Mouse (Mus musculus): Measurements from ENCODE around the gene Cct8. TPM values are rescaled to one million over a fixed set of nuclear protein-coding genes. Genes with fewer than 3 reads are reported as not detected.

Gene Cct8
- total and polyA plus RNA-seq, 3 experiments: 393 to 1,102 (median 812) TPM

DNA sequence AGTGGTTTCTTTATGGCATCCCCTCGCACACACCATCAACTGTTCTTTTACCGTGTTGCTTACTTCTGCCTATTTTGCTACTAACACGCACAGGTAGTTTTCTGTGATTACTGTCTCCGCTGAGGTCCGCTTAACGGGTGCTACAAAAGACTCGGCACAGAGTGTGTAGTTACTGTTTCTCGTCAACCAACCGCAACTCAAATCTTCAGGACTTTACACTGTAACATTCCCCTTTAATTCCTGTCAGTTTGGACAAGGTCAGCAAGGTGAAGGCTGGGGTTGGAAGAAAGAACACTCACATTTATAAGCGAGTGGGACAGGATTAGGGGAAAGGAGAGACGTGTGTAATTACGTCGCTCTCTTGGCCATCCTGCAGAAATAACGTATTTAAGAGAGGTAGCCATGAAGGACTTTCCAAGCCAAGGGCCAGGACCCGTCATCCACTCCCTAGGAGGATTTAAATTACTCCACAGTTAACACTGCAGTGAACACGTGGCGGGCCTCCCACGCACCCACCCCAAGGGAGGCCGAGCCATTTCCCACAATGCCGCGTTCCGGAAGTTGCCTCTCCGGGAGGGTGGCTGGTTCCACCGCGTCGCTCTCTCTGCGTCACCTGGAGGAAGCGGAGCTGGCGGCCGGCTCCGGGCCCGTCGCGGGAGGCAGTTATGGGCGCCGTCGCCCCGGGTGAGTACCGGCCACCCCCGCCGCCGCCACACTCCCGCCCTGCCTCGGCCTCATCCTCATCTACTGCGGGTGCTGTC is 41.1 kb downstream of the Cct8 start, which contains the start of gene Usp16 (continued):
- TF ChIP-seq ELF1 (IDR thresholded peaks at IDR 0.05; ENCODE audit: low read depth, low read length): peak; percentile 88
- TF ChIP-seq KAT2A (conservative IDR thresholded peaks at IDR 0.05; ENCODE audit: low read depth, low read length): peak; percentile 75
- no peak for TF ChIP-seq CHD2 (IDR thresholded peaks at IDR 0.05; ENCODE audit: low read length)
- peak; percentile 98 for TF ChIP-seq MAX (IDR thresholded peaks at IDR 0.05; ENCODE audit: low read length)

DNA sequence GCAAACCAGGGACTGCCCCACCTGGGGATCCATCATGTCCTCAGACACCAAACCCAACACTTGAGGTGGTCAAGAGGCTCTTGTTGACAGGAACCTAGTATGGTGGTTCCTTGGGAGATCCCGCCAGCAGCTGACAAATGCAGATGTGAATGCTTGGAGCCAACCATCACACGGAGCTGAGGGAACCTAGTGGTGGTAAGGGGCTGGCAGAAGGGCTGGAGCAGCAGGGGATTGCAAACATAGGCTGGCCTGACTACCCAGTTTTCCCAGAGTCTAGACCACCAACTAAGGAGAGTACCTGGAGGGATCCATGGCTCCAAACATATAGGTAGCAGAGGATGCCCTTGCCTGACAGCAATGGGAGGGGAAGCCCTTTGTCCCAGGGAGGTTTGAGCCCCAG is 42.4 kb downstream of the Cct8 start:
- H3K27me3 ChIP-seq (ENCODE audit: control insufficient read depth in 1 of 2, insufficient read depth in 2 of 2, low read length in 2 of 2): peaks cover 0 to 5% of the 10 kb centered on the region in 2 experiments; a peak in 2 of 4 replicates
- no peak overlapping the region for H3K27ac ChIP-seq (ENCODE audit: control insufficient read depth, low read depth, low read length)
- H3K4me1 ChIP-seq (ENCODE audit: control insufficient read depth in 1 of 2, insufficient read depth in 2 of 2, low read length in 2 of 2): peaks cover 0 to 23% of the 10 kb centered on the region in 2 experiments; a peak in 3 of 4 replicates
- H3K9ac ChIP-seq (ENCODE audit: control insufficient read depth, low read depth, low read length, poor library complexity, severe bottlenecking): no peak overlapping the region
- TF ChIP-seq ETS1 (IDR thresholded peaks at IDR 0.05; ENCODE audit: low read depth, low read length): no peak
- TF ChIP-seq SIN3A (IDR thresholded peaks at IDR 0.05; ENCODE audit: low read length): no peak
- no peak for TF ChIP-seq NRF1 (IDR thresholded peaks at IDR 0.05; ENCODE audit: insufficient read depth, low read depth, low read length, poor library complexity, severe bottlenecking)
- TF ChIP-seq ZKSCAN1 (IDR thresholded peaks at IDR 0.05; ENCODE audit: low read depth, low read length): no peak
- TF ChIP-seq CHD2 (IDR thresholded peaks at IDR 0.05; ENCODE audit: low read length): no peak
- no peak for TF ChIP-seq E2F4 (IDR thresholded peaks at IDR 0.05; ENCODE audit: borderline replicate concordance, low read depth, low read length)
- no peak for TF ChIP-seq JUND (IDR thresholded peaks at IDR 0.05; ENCODE audit: low read depth, low read length)
- no peak for TF ChIP-seq POLR2AphosphoS5 (IDR thresholded peaks at IDR 0.05; ENCODE audit: borderline replicate concordance, low read depth, low read length)
- TF ChIP-seq EP300 (IDR thresholded peaks at IDR 0.05; ENCODE audit: low read depth in 1 of 2, low read length in 2 of 2): no peak
- TF ChIP-seq CHD1 (IDR thresholded peaks at IDR 0.05; ENCODE audit: low read depth, low read length): no peak
- TF ChIP-seq SMC3 (IDR thresholded peaks at IDR 0.05; ENCODE audit: low read depth, low read length): no peak
- no peak overlapping the region for H3K4me3 ChIP-seq (ENCODE audit: control insufficient read depth in 1 of 2, insufficient read depth in 1 of 2, low read depth in 2 of 2, low read length in 2 of 2)
- no peak for DNase-seq (ENCODE audit: low read depth, low spot score)
- H3K9me3 ChIP-seq (replicated peaks; ENCODE audit: insufficient read depth, low read length): no peaks in the 10 kb centered on the region
- peaks cover 0 to 19% of the 10 kb centered on the region in 2 experiments; a peak in 2 of 4 replicates for H3K36me3 ChIP-seq (ENCODE audit: control insufficient read depth in 1 of 2, insufficient read depth in 2 of 2, low read length in 2 of 2)
- peaks cover 28% of the 10 kb centered on the region for H3K79me2 ChIP-seq (ENCODE audit: control insufficient read depth, insufficient read depth, low read length, poor library complexity)

DNA sequence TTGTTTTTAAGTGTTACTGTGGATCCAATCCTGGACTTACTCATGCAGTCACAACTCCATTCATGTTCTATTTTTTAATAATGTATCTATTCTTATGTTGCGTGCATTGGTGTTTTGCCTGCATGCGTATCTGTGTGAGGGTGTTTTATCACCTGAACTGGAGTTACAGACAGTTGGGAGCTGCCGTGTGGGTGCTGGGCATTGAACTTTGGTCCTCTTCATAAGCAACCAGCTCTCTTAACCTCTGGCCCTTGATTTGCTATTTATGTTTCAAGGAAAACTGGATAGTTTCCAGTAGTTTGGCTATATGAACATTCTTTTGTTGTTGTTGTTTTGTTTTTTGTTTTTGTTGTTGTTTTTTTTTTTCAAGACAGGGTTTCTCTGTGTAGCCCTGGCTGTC is 50.1 kb downstream of the Cct8 start:
- TF ChIP-seq MYC (IDR thresholded peaks at IDR 0.05; ENCODE audit: low read depth, low read length) (no peak), JUND (IDR thresholded peaks at IDR 0.05; ENCODE audit: low read depth, low read length) (no peak), SIN3A (IDR thresholded peaks at IDR 0.05; ENCODE audit: low read length) (no peak), TAL1 (IDR thresholded peaks at IDR 0.05; ENCODE audit: low read length) (no peak), CTCF (IDR thresholded peaks at IDR 0.05 in 2 of 3, conservative IDR thresholded peaks at IDR 0.05 in 1 of 3; ENCODE audit: control insufficient read depth in 1 of 3, insufficient read depth in 1 of 3, low read depth in 2 of 3, low read length in 3 of 3, poor library complexity in 1 of 3, severe bottlenecking in 1 of 3) (no peak), ZMIZ1 (IDR thresholded peaks at IDR 0.05; ENCODE audit: low read depth, low read length) (no peak)
- no peak for DNase-seq (ENCODE audit: low read depth, low spot score)
- Histone ChIP-seq H3K36me3 (ENCODE audit: control insufficient read depth in 1 of 2, insufficient read depth in 2 of 2, low read length in 2 of 2) (peaks cover 0 to 3% of the 10 kb centered on the region in 2 experiments; a peak in 2 of 4 replicates), H3K79me2 (ENCODE audit: control insufficient read depth, insufficient read depth, low read length, poor library complexity) (no peaks in the 10 kb centered on the region; the same call in 1 of the 2 replicates), H3K9me3 (replicated peaks; ENCODE audit: insufficient read depth, low read length) (no peaks in the 10 kb centered on the region), H3K4me1 (ENCODE audit: control insufficient read depth in 1 of 2, insufficient read depth in 2 of 2, low read length in 2 of 2) (peaks cover 0 to 10% of the 10 kb centered on the region in 2 experiments; a peak in 2 of 4 replicates), H3K27me3 (ENCODE audit: control insufficient read depth in 1 of 2, insufficient read depth in 2 of 2, low read length in 2 of 2) (peaks cover 0 to 6% of the 10 kb centered on the region in 2 experiments; a peak in 2 of 4 replicates), H3K4me3 (ENCODE audit: control insufficient read depth in 1 of 2, insufficient read depth in 1 of 2, low read depth in 2 of 2, low read length in 2 of 2) (no peak overlapping the region), H3K9ac (ENCODE audit: control insufficient read depth, low read depth, low read length, poor library complexity, severe bottlenecking) (no peak overlapping the region), H3K27ac (ENCODE audit: control insufficient read depth, low read depth, low read length) (no peak overlapping the region)

Measured in MEL (cell line).